Mouse (Mus musculus): ENCODE measurements at regions not wholly inside any gene's neighbourhood (a gene's known extent, or its start where the extent isn't known, plus 50 kb on each side); places are given as distances from the start of the nearest gene placed in this dataset.

DNA sequence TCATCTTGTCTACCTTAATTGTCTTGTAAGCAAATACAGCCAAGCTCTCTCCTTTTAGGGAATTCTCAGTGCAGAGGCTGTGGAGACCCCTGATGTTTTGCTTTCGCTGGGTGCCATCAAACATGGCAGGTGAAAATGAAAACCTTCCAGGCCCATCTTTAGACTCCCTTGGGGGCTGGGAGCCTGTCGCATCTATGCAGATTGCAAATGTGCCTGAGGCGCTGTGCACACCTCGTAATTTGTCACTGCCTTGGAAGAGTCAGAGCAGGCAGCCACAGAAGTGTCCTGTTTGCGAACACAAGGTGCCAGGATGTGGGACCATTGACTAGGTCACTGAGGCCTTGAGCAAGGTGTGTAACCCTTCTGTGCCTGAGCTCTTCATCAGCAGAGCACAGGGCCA lies 179.2 kb downstream of the Emp1 start:
- no peak for TF ChIP-seq CTCF (IDR thresholded peaks at IDR 0.05; ENCODE audit: low read depth)
- TF ChIP-seq EP300 (IDR thresholded peaks at IDR 0.05; ENCODE audit: low read depth): no peak

All from heart, postnatal 0 days (tissue).